Mouse (Mus musculus): Measurements from ENCODE around the gene Fndc3a.

Gene Fndc3a

GRCm38 (mm10) chr14:72536392-72537017, 173.3 kb downstream of the Fndc3a start:
- DNase-seq (ENCODE audit: low spot score in 2 of 2) = no peak

DNA sequence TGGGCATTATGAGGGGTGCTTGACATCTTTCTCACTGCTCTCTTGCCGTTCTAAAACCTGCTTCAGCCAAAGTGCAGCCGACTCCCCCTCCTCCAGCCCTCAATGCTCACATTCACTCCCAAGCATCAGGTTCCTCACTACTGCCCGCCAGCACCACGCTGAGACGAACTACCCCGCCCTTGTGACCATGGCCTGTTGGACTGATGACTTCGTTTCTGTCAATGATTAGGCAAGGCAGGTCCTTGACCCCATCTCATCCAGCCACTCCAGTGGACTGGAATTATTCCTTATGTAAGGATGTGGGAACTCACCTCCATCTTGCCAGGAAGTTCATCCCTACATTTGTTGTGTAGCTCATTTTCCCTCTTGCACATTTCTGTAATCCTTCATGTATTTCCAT, 175.9 kb downstream of the Fndc3a start:
- DNase-seq (ENCODE audit: low spot score in 2 of 2) = no peak

GRCm38 (mm10) chr14:72532028-72532917, 177.5 kb downstream of the Fndc3a start:
- DNase-seq (ENCODE audit: low spot score in 2 of 2) = peak in 1 of 2 experiments; percentile 7

DNA sequence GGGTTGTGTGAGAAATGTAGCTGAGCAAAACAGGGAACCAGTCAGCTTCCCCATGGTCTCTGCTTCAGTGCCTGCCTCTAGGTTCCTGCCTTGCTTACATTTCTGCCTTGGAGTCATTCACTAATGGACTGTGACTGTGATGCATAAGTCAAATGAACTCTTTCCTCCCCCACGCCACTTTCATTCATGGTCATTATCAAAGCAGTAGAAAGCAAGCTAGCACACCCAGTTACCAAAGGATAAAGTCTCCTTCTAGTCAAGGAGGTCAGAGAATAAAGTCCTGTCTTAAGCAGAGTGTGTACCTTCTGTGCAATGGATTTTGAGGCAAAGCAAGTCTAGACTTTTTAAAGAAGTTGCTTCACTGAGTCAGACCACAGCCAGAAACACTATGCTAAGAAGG, 182.7 kb downstream of the Fndc3a start:
- DNase-seq (ENCODE audit: low spot score in 2 of 2) = no peak

GRCm38 (mm10) chr14:72519561-72519960, 190.2 kb downstream of the Fndc3a start:
- no peak for DNase-seq (ENCODE audit: low spot score in 2 of 2)

GRCm38 (mm10) chr14:72518786-72519185, 191.0 kb downstream of the Fndc3a start:
- DNase-seq (ENCODE audit: low spot score in 2 of 2) = no peak

GRCm38 (mm10) chr14:72516376-72516775, 193.4 kb downstream of the Fndc3a start:
- peak; percentile 42 to 54 for DNase-seq (ENCODE audit: low spot score in 2 of 2)

GRCm38 (mm10) chr14:72506723-72507420, 202.9 kb downstream of the Fndc3a start:
- DNase-seq (ENCODE audit: low spot score in 2 of 2) = no peak

DNA sequence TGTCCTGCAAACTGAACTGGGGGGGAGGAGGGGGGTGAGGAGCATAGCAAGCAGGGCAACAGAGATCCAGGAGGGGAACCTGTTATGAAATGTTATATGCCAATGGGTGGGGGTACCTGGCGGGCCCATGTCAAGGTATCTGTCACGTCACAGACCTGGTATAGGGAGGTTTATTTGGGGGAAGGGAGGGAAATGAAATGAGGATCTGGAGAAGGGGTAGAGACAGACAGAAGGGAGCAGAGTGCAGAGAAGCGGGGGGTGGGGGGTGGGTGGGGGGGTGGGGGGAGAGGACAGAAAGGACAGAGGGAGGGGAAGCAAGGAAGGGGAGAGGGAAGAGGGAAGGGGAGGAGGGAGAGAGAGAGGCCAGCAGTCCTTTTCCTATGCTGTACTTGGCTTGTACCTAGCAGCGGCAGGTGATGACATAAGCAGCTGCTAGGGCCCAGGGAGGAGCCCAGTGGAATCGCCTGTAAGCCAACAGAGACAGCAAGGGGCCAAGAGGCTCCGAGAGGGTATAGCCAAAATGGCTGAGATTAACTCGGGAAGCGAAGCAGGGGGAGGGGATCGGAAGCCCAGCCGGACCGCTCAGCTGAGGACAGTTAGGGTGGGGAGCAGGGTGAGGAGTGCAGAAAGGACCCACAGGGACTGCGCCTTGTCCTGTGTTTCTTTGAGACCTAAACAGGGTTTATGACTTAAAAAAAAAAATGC, 203.6 kb downstream of the Fndc3a start:
- DNase-seq (ENCODE audit: low spot score in 2 of 2) = no peak

- DNase-seq (ENCODE audit: low spot score in 2 of 2) = no peak
These were observed 204.8 kb downstream of the Fndc3a start for GRCm38 (mm10) chr14:72504985-72505384.

- DNase-seq (ENCODE audit: low spot score in 2 of 2) = no peak
These were observed 206.6 kb downstream of the Fndc3a start for GRCm38 (mm10) chr14:72503241-72503640.

GRCm38 (mm10) chr14:72493775-72494174, 216.0 kb downstream of the Fndc3a start:
- no peak for DNase-seq (ENCODE audit: low spot score in 2 of 2)

DNA sequence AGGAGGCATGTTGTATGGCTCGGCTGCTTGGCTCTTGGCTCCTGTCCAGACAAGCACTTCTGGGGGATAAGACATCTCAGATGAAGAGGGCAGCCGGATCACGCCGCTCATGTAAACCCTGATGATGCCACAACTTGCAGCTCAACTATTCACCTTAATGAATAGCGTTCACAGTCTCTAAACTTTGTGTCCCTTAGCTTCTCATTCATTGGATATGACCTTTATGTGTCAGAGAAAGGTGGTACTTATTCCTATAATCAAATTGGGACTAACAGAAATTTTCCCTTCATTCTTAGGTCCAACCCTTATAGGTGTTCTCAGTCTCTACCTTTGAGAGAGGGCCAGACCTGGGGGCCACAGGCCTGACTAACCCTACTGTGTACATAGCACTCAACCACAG, 218.1 kb downstream of the Fndc3a start, which contains the start of gene Gm9195:
Gene Gm9195 (minus strand): TSS at position 101 of the 400 bp plus-strand sequence.
- no peak for DNase-seq (ENCODE audit: low spot score in 2 of 2)

- DNase-seq (ENCODE audit: low spot score in 2 of 2) = peak; percentile 7 to 20
These were observed 219.4 kb downstream of the Fndc3a start for GRCm38 (mm10) chr14:72490367-72490766.

All from frontal cortex, postnatal 36 days (tissue).